Mouse (Mus musculus) embryonic fibroblast, embryonic 13.5 days (primary cell): ENCODE data around the gene Rtl10. TPM values are rescaled to one million over a fixed set of nuclear protein-coding genes. Genes with fewer than 3 reads are reported as not detected.

Experiments
- H3K27ac ChIP-seq: 2 replicates; pipeline ENCODE4 v1.5.1; 2012; ENCODE audit warnings: low read length, control low read depth, inconsistent platforms; ENCODE audit not compliant: insufficient read depth
- H3K4me1 ChIP-seq: 2 replicates; pipeline ENCODE4 v1.6.1; 2011; ENCODE audit warnings: low read length; ENCODE audit not compliant: control insufficient read depth, insufficient read depth
- H3K4me3 ChIP-seq: 2 replicates; pipeline ENCODE4 v1.5.1; 2011; ENCODE audit warnings: mild to moderate bottlenecking, control low read depth, low read length; ENCODE audit not compliant: insufficient read depth
- CTCF ChIP-seq: IDR thresholded peaks from 2 replicates; pipeline ENCODE4 v1.5.1; 2011; ENCODE audit warnings: mild to moderate bottlenecking, control low read depth, low read length, moderate library complexity, borderline replicate concordance; ENCODE audit not compliant: insufficient read depth
- POLR2A ChIP-seq: IDR thresholded peaks from 2 replicates; pipeline ENCODE4 v1.6.1; 2011; ENCODE audit warnings: low read depth, mild to moderate bottlenecking, control low read depth, low read length, moderate library complexity
- polyA plus RNA-seq: library from polyadenylated mRNA; stranded (reverse); fragments of >200 nt; gene quantifications from 2 replicates; pipeline ENCODE4 v1.2.4, GENCODE M21; 2011; ENCODE audit warnings: low read depth; ENCODE audit not compliant: missing spikeins, insufficient read length

Gene Rtl10
- polyA plus RNA-seq, 1 experiment = 4.7 TPM

DNA sequence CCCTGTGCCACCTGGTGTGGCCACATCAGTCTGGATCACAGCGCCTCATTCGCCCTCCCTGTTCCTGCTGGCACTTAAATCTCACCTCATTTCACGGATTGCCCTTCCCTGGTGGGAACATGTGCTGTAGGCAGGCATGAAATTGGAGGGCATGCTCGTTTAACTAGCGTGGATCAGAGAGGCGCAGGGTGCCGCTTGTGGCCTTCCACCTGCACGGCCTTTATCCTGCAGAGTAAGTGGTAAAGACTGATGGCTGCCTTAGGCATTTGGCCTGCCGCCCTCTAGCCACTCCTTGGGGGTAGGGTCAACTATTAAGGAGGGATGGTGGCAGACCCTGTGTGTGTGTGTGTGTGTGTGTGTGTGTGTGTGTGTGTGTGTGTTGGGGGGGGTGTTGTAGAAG, 36.7 kb upstream of the Rtl10 start:
- Histone ChIP-seq H3K4me1 (peaks cover 15% of the 10 kb centered on the region), H3K4me3 (no peak overlapping the region), H3K27ac (no peak overlapping the region)
- TF ChIP-seq CTCF (no peak), POLR2A (no peak)

GRCm38 (mm10) chr16:18462598-18462997, 36.1 kb upstream of the Rtl10 start:
- H3K27ac ChIP-seq = no peak overlapping the region
- H3K4me1 ChIP-seq = peaks cover 15% of the 10 kb centered on the region
- TF ChIP-seq POLR2A (no peak), CTCF (no peak)
- H3K4me3 ChIP-seq = no peak overlapping the region

DNA sequence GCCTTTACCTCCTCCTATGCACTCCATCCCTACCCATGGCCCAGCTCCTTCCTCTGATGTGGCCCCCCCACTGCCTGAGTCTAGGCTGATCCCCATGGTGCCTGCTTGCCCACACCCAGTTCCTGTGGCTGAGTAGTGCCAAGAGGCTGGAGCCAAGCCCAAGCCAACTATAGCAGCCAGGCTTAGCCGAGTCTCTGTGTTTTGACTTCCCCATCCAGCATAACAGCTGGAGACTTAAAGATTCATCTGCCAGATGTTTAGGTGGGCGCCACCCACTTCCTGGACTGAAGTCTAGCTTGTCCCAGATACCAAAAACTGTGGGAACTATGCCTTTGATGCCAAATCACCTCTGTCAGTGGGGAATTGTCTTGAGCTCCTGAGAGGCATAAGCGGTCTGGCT, 34.4 kb upstream of the Rtl10 start:
- H3K4me3 ChIP-seq = no peak overlapping the region
- peaks cover 9% of the 10 kb centered on the region for H3K4me1 ChIP-seq
- no peak overlapping the region for H3K27ac ChIP-seq
- TF ChIP-seq CTCF (no peak), POLR2A (no peak)

DNA sequence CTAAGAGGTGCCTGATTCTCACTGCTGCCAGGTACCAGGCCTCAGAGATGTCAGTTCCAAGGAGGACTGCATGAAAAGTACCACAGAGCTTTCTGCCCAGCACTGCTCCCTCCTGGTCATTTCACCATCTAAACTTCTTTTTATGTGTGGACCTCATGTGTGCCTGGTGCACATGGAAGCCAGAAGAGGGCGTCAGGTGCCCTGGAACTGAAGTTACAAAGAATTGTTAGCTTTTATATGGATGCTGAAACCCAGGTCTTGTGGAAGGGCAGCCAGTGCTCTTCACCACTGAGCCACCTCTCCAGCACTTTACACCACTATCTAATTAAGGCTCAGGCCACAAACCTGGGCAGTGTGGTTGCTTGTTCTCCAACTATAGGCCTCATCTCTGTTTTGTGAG, 27.9 kb upstream of the Rtl10 start:
- Histone ChIP-seq H3K4me3 (no peak overlapping the region), H3K4me1 (peaks cover 11% of the 10 kb centered on the region), H3K27ac (no peak overlapping the region)
- TF ChIP-seq CTCF (no peak), POLR2A (no peak)

GRCm38 (mm10) chr16:18471381-18471955, 27.2 kb upstream of the Rtl10 start:
- no peak for TF ChIP-seq POLR2A
- no peak for TF ChIP-seq CTCF
- Histone ChIP-seq H3K27ac (no peak overlapping the region), H3K4me1 (peaks cover 11% of the 10 kb centered on the region), H3K4me3 (no peak overlapping the region)

DNA sequence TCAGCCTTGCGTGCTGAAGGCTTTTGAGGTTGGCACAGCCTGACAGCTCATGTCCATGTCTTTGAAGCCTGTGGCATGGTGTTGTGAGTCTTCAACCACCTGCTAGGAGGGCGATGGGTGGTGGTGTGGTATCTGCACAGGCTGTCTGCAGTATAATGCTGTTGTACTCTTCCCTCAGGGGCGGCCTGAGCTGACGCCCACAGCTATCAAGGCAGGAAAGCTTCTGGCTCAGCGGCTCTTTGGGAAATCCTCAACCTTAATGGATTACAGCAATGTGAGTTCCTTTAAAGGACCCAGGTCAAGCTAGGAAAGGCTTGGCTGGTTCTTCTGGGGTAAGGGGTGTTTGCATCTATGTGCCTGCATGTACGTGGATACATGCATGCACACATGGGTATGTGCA, 26.7 kb upstream of the Rtl10 start:
- Histone ChIP-seq H3K4me3 (no peak overlapping the region), H3K27ac (no peak overlapping the region), H3K4me1 (peaks cover 11% of the 10 kb centered on the region)
- TF ChIP-seq CTCF (no peak), POLR2A (no peak)

- Histone ChIP-seq H3K4me1 (peaks cover 11% of the 10 kb centered on the region), H3K27ac (no peak overlapping the region), H3K4me3 (no peak overlapping the region)
- no peak for TF ChIP-seq CTCF
- no peak for TF ChIP-seq POLR2A
Measured at GRCm38 (mm10) chr16:18472416-18472815, 26.3 kb upstream of the Rtl10 start.

DNA sequence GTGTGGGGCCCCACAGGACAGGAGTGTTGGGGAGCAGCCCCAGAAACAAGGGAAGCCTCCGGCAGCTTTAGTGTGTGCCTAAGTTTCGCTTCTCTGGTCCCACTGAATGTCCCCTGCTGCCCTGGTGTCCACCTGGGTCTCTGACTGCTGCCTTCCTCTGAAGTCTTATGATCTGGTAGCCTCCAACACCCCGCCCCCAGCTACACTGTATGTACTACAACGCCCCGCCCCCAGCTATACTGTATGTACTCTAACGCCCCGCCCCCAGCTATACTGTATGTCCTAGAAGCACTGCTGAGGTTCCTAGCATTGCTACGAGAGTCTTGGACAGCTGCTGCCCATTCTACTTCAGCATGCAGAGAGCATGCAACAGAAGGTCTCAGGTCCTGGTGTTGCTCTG, 25.7 kb upstream of the Rtl10 start:
- TF ChIP-seq CTCF = no peak
- no peak for TF ChIP-seq POLR2A
- Histone ChIP-seq H3K27ac (no peak overlapping the region), H3K4me1 (peaks cover 11% of the 10 kb centered on the region), H3K4me3 (no peak overlapping the region)

- peaks cover 11% of the 10 kb centered on the region for H3K4me1 ChIP-seq
- H3K4me3 ChIP-seq = no peak overlapping the region
- no peak overlapping the region for H3K27ac ChIP-seq
- TF ChIP-seq CTCF (no peak), POLR2A (no peak)
Measured at GRCm38 (mm10) chr16:18474021-18474420, 24.7 kb upstream of the Rtl10 start.

GRCm38 (mm10) chr16:18477996-18478395, 20.7 kb upstream of the Rtl10 start:
- Histone ChIP-seq H3K4me3 (no peak overlapping the region), H3K4me1 (no peaks in the 10 kb centered on the region), H3K27ac (no peak overlapping the region)
- TF ChIP-seq CTCF (no peak; the same call in 1 of the 2 replicates), POLR2A (no peak)
